Mouse (Mus musculus) lung, postnatal 36 days (tissue): ENCODE data around the gene 4632433K11Rik.
"Not testable (repeated sequence)": the region's sequence is repeated elsewhere in the genome, so short reads cannot be mapped to it uniquely, and the experiment has no call there.

Experiments used
- DNase-seq: peaks from one replicate; pipeline ENCODE4 v3.0.0; 2022; ENCODE audit warnings: mixed read lengths

Gene 4632433K11Rik

GRCm38 (mm10) chr7:5033818-5034217, at the start of gene 4632433K11Rik:
4632433K11Rik (plus strand) TSS chr7:5034118.
- DNase-seq = no peak

- DNase-seq = no peak
Measured at GRCm38 (mm10) chr7:4988250-4988649, 45.7 kb upstream of the 4632433K11Rik start.

- DNase-seq = no peak
Measured at GRCm38 (mm10) chr7:4993347-4993998, 40.4 kb upstream of the 4632433K11Rik start.

GRCm38 (mm10) chr7:4993999-4994788, 39.7 kb upstream of the 4632433K11Rik start:
- DNase-seq = no peak

- DNase-seq = no peak
Measured at GRCm38 (mm10) chr7:4995268-4996002, 38.5 kb upstream of the 4632433K11Rik start.

GRCm38 (mm10) chr7:4996003-4996895, 37.7 kb upstream of the 4632433K11Rik start, which contains the start of gene Zfp579:
Zfp579 (minus strand) TSS chr7:4996158.
- DNase-seq = peak; percentile 92

GRCm38 (mm10) chr7:4996934-4997333, 37.0 kb upstream of the 4632433K11Rik start:
- peak; percentile 34 for DNase-seq

GRCm38 (mm10) chr7:4999876-5000275, 34.0 kb upstream of the 4632433K11Rik start:
- peak; percentile 68 for DNase-seq

- not testable (repeated sequence) for DNase-seq
Measured at GRCm38 (mm10) chr7:5002876-5003275, 31.0 kb upstream of the 4632433K11Rik start.

- no peak for DNase-seq
Measured at GRCm38 (mm10) chr7:5008229-5008628, 25.7 kb upstream of the 4632433K11Rik start.

- DNase-seq = peak; percentile 69
Measured at GRCm38 (mm10) chr7:5012681-5013513, 21.0 kb upstream of the 4632433K11Rik start.

- peak; percentile 99 for DNase-seq
Measured at GRCm38 (mm10) chr7:5014251-5015117, 19.4 kb upstream of the 4632433K11Rik start, which contains the start of the genes Zfp524 and Fiz1. Zfp524 (plus strand) TSS chr7:5014415. Fiz1 (minus strand) TSS chr7:5014697.

- DNase-seq = peak; percentile 95
Measured at GRCm38 (mm10) chr7:5015118-5016001, 18.6 kb upstream of the 4632433K11Rik start, which contains the start of gene Gm44973. Gm44973 (plus strand) TSS chr7:5015496.

- no peak for DNase-seq
Measured at GRCm38 (mm10) chr7:5016057-5016456, 17.9 kb upstream of the 4632433K11Rik start.

- DNase-seq = no peak
Measured at GRCm38 (mm10) chr7:5016920-5017319, 17.0 kb upstream of the 4632433K11Rik start.

- no peak for DNase-seq
Measured at GRCm38 (mm10) chr7:5017352-5017751, 16.6 kb upstream of the 4632433K11Rik start.

- DNase-seq = no peak
Measured at GRCm38 (mm10) chr7:5017931-5018330, 16.0 kb upstream of the 4632433K11Rik start.

- DNase-seq = not testable (repeated sequence)
Measured at GRCm38 (mm10) chr7:5019576-5019975, 14.3 kb upstream of the 4632433K11Rik start.
